Mouse (Mus musculus): Measurements from ENCODE around the gene Tars. TPM values are rescaled to one million over a fixed set of nuclear protein-coding genes. Genes with fewer than 3 reads are reported as not detected.

Gene Tars
- polyA plus RNA-seq (2014; fragmentation: Nextera tagmentation; extraction: Ambion mirVana): 57.0 and 66.6 TPM in 2 replicates

GRCm38 (mm10) chr15:11399356-11400067 is at the start of gene Tars:
Gene Tars (minus strand): TSS chr15:11399665.
- Histone ChIP-seq H3K27ac (replicated peaks; ENCODE audit: low read depth, low read length) (peak within 1 kb of the TSS; percentile 44), H3K36me3 (ENCODE audit: control insufficient read depth, insufficient read depth, low read length) (0 out of 2 replicates have a peak, but pooled peaks cover 19% of the 10 kb centered on the region), H3K9me3 (ENCODE audit: control insufficient read depth, low read length) (no peaks in the 10 kb centered on the region), H3K4me1 (ENCODE audit: control insufficient read depth, insufficient read depth, low read length) (peaks cover 7% of the 10 kb centered on the region), H3K4me3 (ENCODE audit: low read depth, low read length) (peak within 1 kb of the TSS; percentile 89), H3K4me2 (ENCODE audit: low read depth, low read length) (peak within 1 kb of the TSS; percentile 76), H3K27me3 (replicated peaks; ENCODE audit: control insufficient read depth, insufficient read depth, low read length) (no peaks in the 10 kb centered on the region), H3K9ac (ENCODE audit: low read depth, low read length) (peak within 1 kb of the TSS; percentile 86)
- DNase-seq (ENCODE audit: low spot score): peak; percentile 100
- under 1% methylated on average over 39 of the region's 42 CpGs for WGBS
- ATAC-seq (ENCODE audit: low read depth): peak; percentile 100

GRCm38 (mm10) chr15:11437361-11437760 is 37.9 kb upstream of the Tars start:
- Histone ChIP-seq H3K27me3 (replicated peaks; ENCODE audit: control insufficient read depth, insufficient read depth, low read length) (no peaks in the 10 kb centered on the region), H3K4me2 (ENCODE audit: low read depth, low read length) (no peak overlapping the region), H3K27ac (replicated peaks; ENCODE audit: low read depth, low read length) (no peak overlapping the region), H3K4me3 (ENCODE audit: low read depth, low read length) (no peak overlapping the region), H3K9me3 (ENCODE audit: control insufficient read depth, low read length) (no peaks in the 10 kb centered on the region), H3K4me1 (ENCODE audit: control insufficient read depth, insufficient read depth, low read length) (no peaks in the 10 kb centered on the region), H3K36me3 (ENCODE audit: control insufficient read depth, insufficient read depth, low read length) (no peaks in the 10 kb centered on the region), H3K9ac (ENCODE audit: low read depth, low read length) (no peak overlapping the region)
- DNase-seq (ENCODE audit: low spot score): no peak
- 88% methylated on average over 4 of the region's 4 CpGs for WGBS
- no peak for ATAC-seq (ENCODE audit: low read depth)

- H3K9ac ChIP-seq (ENCODE audit: low read depth, low read length): no peak overlapping the region
- no peaks in the 10 kb centered on the region for H3K4me1 ChIP-seq (ENCODE audit: control insufficient read depth, insufficient read depth, low read length)
- H3K4me2 ChIP-seq (ENCODE audit: low read depth, low read length): no peak overlapping the region
- no peaks in the 10 kb centered on the region for H3K36me3 ChIP-seq (ENCODE audit: control insufficient read depth, insufficient read depth, low read length)
- H3K4me3 ChIP-seq (ENCODE audit: low read depth, low read length): no peak overlapping the region
- H3K9me3 ChIP-seq (ENCODE audit: control insufficient read depth, low read length): no peaks in the 10 kb centered on the region
- ATAC-seq (ENCODE audit: low read depth) (no peak), DNase-seq (ENCODE audit: low spot score) (no peak)
- WGBS: 87% methylated on average over 15 of the region's 15 CpGs
- H3K27me3 ChIP-seq (replicated peaks; ENCODE audit: control insufficient read depth, insufficient read depth, low read length): no peaks in the 10 kb centered on the region
- no peak overlapping the region for H3K27ac ChIP-seq (replicated peaks; ENCODE audit: low read depth, low read length)
Measured at GRCm38 (mm10) chr15:11436709-11437280, 37.3 kb upstream of the Tars start.

GRCm38 (mm10) chr15:11426899-11427298 is 27.4 kb upstream of the Tars start:
- WGBS: 74% methylated on average over 2 of the region's 2 CpGs
- DNase-seq (ENCODE audit: low spot score) (no peak), ATAC-seq (ENCODE audit: low read depth) (no peak)
- Histone ChIP-seq H3K9ac (ENCODE audit: low read depth, low read length) (no peak overlapping the region), H3K4me1 (ENCODE audit: control insufficient read depth, insufficient read depth, low read length) (no peaks in the 10 kb centered on the region), H3K36me3 (ENCODE audit: control insufficient read depth, insufficient read depth, low read length) (no peaks in the 10 kb centered on the region), H3K27ac (replicated peaks; ENCODE audit: low read depth, low read length) (no peak overlapping the region), H3K4me2 (ENCODE audit: low read depth, low read length) (no peak overlapping the region), H3K4me3 (ENCODE audit: low read depth, low read length) (no peak overlapping the region), H3K27me3 (replicated peaks; ENCODE audit: control insufficient read depth, insufficient read depth, low read length) (no peaks in the 10 kb centered on the region), H3K9me3 (ENCODE audit: control insufficient read depth, low read length) (0 out of 2 replicates have a peak, but pooled peaks cover 4% of the 10 kb centered on the region)

GRCm38 (mm10) chr15:11413484-11413883 is 14.0 kb upstream of the Tars start:
- 48% methylated on average over 1 of the region's 1 CpGs for WGBS
- Histone ChIP-seq H3K27ac (replicated peaks; ENCODE audit: low read depth, low read length) (no peak overlapping the region), H3K4me2 (ENCODE audit: low read depth, low read length) (no peak overlapping the region), H3K4me3 (ENCODE audit: low read depth, low read length) (no peak overlapping the region), H3K4me1 (ENCODE audit: control insufficient read depth, insufficient read depth, low read length) (peaks cover 7% of the 10 kb centered on the region), H3K36me3 (ENCODE audit: control insufficient read depth, insufficient read depth, low read length) (no peaks in the 10 kb centered on the region), H3K27me3 (replicated peaks; ENCODE audit: control insufficient read depth, insufficient read depth, low read length) (no peaks in the 10 kb centered on the region), H3K9ac (ENCODE audit: low read depth, low read length) (no peak overlapping the region), H3K9me3 (ENCODE audit: control insufficient read depth, low read length) (no peaks in the 10 kb centered on the region)
- peak; percentile 55; the same call in 1 of the 2 replicates for ATAC-seq (ENCODE audit: low read depth)
- DNase-seq (ENCODE audit: low spot score): peak; percentile 31

- H3K4me1 ChIP-seq (ENCODE audit: control insufficient read depth, insufficient read depth, low read length): peaks cover 7% of the 10 kb centered on the region
- H3K4me3 ChIP-seq (ENCODE audit: low read depth, low read length): no peak overlapping the region
- H3K27me3 ChIP-seq (replicated peaks; ENCODE audit: control insufficient read depth, insufficient read depth, low read length): no peaks in the 10 kb centered on the region
- no peaks in the 10 kb centered on the region for H3K9me3 ChIP-seq (ENCODE audit: control insufficient read depth, low read length)
- no peak for ATAC-seq (ENCODE audit: low read depth)
- H3K36me3 ChIP-seq (ENCODE audit: control insufficient read depth, insufficient read depth, low read length): no peaks in the 10 kb centered on the region
- H3K27ac ChIP-seq (replicated peaks; ENCODE audit: low read depth, low read length): no peak overlapping the region
- 81% methylated on average over 2 of the region's 2 CpGs for WGBS
- no peak overlapping the region for H3K4me2 ChIP-seq (ENCODE audit: low read depth, low read length)
- no peak for DNase-seq (ENCODE audit: low spot score)
- no peak overlapping the region for H3K9ac ChIP-seq (ENCODE audit: low read depth, low read length)
Measured at GRCm38 (mm10) chr15:11412542-11412941, 13.1 kb upstream of the Tars start.

GRCm38 (mm10) chr15:11411846-11412245 is 12.4 kb upstream of the Tars start:
- DNase-seq (ENCODE audit: low spot score) (no peak), ATAC-seq (ENCODE audit: low read depth) (no peak)
- H3K9ac ChIP-seq (ENCODE audit: low read depth, low read length): no peak overlapping the region
- H3K4me1 ChIP-seq (ENCODE audit: control insufficient read depth, insufficient read depth, low read length): peaks cover 7% of the 10 kb centered on the region
- no peak overlapping the region for H3K27ac ChIP-seq (replicated peaks; ENCODE audit: low read depth, low read length)
- no peaks in the 10 kb centered on the region for H3K9me3 ChIP-seq (ENCODE audit: control insufficient read depth, low read length)
- H3K4me3 ChIP-seq (ENCODE audit: low read depth, low read length): no peak overlapping the region
- WGBS: 76% methylated on average over 7 of the region's 7 CpGs
- H3K36me3 ChIP-seq (ENCODE audit: control insufficient read depth, insufficient read depth, low read length): no peaks in the 10 kb centered on the region
- H3K27me3 ChIP-seq (replicated peaks; ENCODE audit: control insufficient read depth, insufficient read depth, low read length): no peaks in the 10 kb centered on the region
- H3K4me2 ChIP-seq (ENCODE audit: low read depth, low read length): no peak overlapping the region

GRCm38 (mm10) chr15:11408155-11408826 is 8.8 kb upstream of the Tars start:
- no peak overlapping the region for H3K4me2 ChIP-seq (ENCODE audit: low read depth, low read length)
- H3K9ac ChIP-seq (ENCODE audit: low read depth, low read length): no peak overlapping the region
- DNase-seq (ENCODE audit: low spot score) (peak; percentile 81), ATAC-seq (ENCODE audit: low read depth) (0 out of 2 replicates have a peak, but pooled peaks have one; percentile 39)
- no peaks in the 10 kb centered on the region for H3K9me3 ChIP-seq (ENCODE audit: control insufficient read depth, low read length)
- WGBS: 40% methylated on average over 7 of the region's 7 CpGs
- H3K27me3 ChIP-seq (replicated peaks; ENCODE audit: control insufficient read depth, insufficient read depth, low read length): no peaks in the 10 kb centered on the region
- no peaks in the 10 kb centered on the region for H3K36me3 ChIP-seq (ENCODE audit: control insufficient read depth, insufficient read depth, low read length)
- H3K4me1 ChIP-seq (ENCODE audit: control insufficient read depth, insufficient read depth, low read length): no peaks in the 10 kb centered on the region
- H3K4me3 ChIP-seq (ENCODE audit: low read depth, low read length): no peak overlapping the region
- no peak overlapping the region for H3K27ac ChIP-seq (replicated peaks; ENCODE audit: low read depth, low read length)
